Mouse (Mus musculus): ENCODE results near the gene Prkci. TPM values are rescaled to one million over a fixed set of nuclear protein-coding genes. Genes with fewer than 3 reads are reported as not detected.

Gene Prkci
- polyA plus RNA-seq, 1 experiment from 2014 or later, result 15.1 TPM

GRCm38 (mm10) chr3:31051730-31052129 is 56.2 kb downstream of the Prkci start:
- Histone ChIP-seq H3K9me3 (replicated peaks) (no peaks in the 10 kb centered on the region), H3K27me3 (no peaks in the 10 kb centered on the region), H3K9ac (no peak overlapping the region), H3K27ac (no peak overlapping the region), H3K36me3 (peaks cover 24% of the 10 kb centered on the region), H3K4me2 (no peak overlapping the region), H3K4me3 (no peak overlapping the region), H3K4me1 (replicated peaks) (peaks cover 4% of the 10 kb centered on the region)
- WGBS, result 78% methylated on average over 9 of the region's 9 CpGs
- no peak for ATAC-seq (replicated peaks; ENCODE audit: insufficient number of reproducible peaks, insufficient read depth, low FRiP score, low read depth)

DNA sequence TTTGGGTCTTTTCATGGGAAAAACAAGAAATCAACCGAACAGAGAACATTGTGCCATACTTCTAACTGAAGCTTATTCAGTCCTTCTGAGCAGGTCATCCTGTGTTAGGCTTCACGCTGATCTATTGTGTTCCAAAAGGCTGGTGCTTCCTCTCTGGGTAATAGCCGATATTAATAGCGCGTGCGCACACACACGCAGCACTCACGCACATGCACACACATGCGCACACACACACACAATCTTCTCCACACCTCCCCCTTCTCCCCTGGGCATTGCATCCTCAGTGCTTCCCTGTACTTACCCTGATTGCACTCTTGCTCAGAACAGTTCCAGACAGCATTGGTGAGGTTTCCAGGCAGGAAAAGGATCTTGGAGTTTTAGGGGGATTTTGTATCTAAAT is 57.6 kb downstream of the Prkci start:
- H3K9ac ChIP-seq, result no peak overlapping the region
- ATAC-seq (replicated peaks; ENCODE audit: insufficient number of reproducible peaks, insufficient read depth, low FRiP score, low read depth), result no peak
- H3K27ac ChIP-seq, result no peak overlapping the region
- H3K9me3 ChIP-seq (replicated peaks), result no peaks in the 10 kb centered on the region
- H3K27me3 ChIP-seq, result no peaks in the 10 kb centered on the region
- 85% methylated on average over 9 of the region's 9 CpGs for WGBS
- no peak overlapping the region for H3K4me3 ChIP-seq
- no peak overlapping the region for H3K4me2 ChIP-seq
- H3K4me1 ChIP-seq (replicated peaks), result peaks cover 4% of the 10 kb centered on the region
- peaks cover 23% of the 10 kb centered on the region for H3K36me3 ChIP-seq

DNA sequence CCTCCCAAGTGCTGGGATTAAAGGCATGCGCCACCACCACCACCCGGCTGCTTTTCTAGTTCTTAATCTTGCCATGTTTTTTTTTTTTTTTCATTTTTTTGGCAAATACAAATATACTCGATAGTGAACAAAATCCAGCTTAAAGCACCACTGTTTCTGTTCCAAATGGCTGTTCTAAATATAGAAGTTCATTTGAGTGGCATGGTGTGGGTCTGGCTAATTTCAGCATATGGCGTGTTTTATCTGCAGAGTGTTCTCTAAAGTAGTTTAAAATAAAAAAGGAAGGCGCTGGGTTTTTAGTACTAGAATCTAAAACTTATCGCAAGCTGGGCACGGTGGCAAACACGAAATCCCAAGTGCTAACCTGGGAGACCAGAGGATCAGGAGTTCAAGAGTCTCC is 59.3 kb downstream of the Prkci start:
- no peak for ATAC-seq (replicated peaks; ENCODE audit: insufficient number of reproducible peaks, insufficient read depth, low FRiP score, low read depth)
- H3K4me3 ChIP-seq, result no peak overlapping the region
- H3K9me3 ChIP-seq (replicated peaks), result no peaks in the 10 kb centered on the region
- H3K36me3 ChIP-seq, result peaks cover 15% of the 10 kb centered on the region
- H3K4me2 ChIP-seq, result no peak overlapping the region; the same call in 1 of the 2 replicates
- H3K27ac ChIP-seq, result peak overlapping the region; percentile 78
- no peaks in the 10 kb centered on the region for H3K27me3 ChIP-seq
- H3K4me1 ChIP-seq (replicated peaks), result peaks cover 4% of the 10 kb centered on the region
- no peak overlapping the region for H3K9ac ChIP-seq
- 42% methylated on average over 8 of the region's 8 CpGs for WGBS

GRCm38 (mm10) chr3:31056047-31056650 is 60.6 kb downstream of the Prkci start:
- peak overlapping the region; percentile 68 for H3K4me2 ChIP-seq
- peak overlapping the region; percentile 91 for H3K27ac ChIP-seq
- ATAC-seq (replicated peaks; ENCODE audit: insufficient number of reproducible peaks, insufficient read depth, low FRiP score, low read depth), result peak; percentile 65; the same call in 1 of the 2 replicates
- peaks cover 4% of the 10 kb centered on the region for H3K4me1 ChIP-seq (replicated peaks)
- H3K4me3 ChIP-seq, result peak overlapping the region; percentile 64
- peaks cover 5% of the 10 kb centered on the region; the same call in 1 of the 2 replicates for H3K36me3 ChIP-seq
- no peaks in the 10 kb centered on the region for H3K9me3 ChIP-seq (replicated peaks)
- peak overlapping the region; percentile 52 for H3K9ac ChIP-seq
- no peaks in the 10 kb centered on the region for H3K27me3 ChIP-seq
- WGBS, result 23% methylated on average over 17 of the region's 17 CpGs

GRCm38 (mm10) chr3:31056651-31057627 is 61.4 kb downstream of the Prkci start:
- Histone ChIP-seq H3K27me3 (no peaks in the 10 kb centered on the region), H3K9ac (peak overlapping the region; percentile 52), H3K4me2 (peak overlapping the region; percentile 68), H3K27ac (peak overlapping the region; percentile 91), H3K4me3 (peak overlapping the region; percentile 64), H3K36me3 (no peaks in the 10 kb centered on the region), H3K4me1 (replicated peaks) (peaks cover 4% of the 10 kb centered on the region), H3K9me3 (replicated peaks) (no peaks in the 10 kb centered on the region)
- ATAC-seq (replicated peaks; ENCODE audit: insufficient number of reproducible peaks, insufficient read depth, low FRiP score, low read depth), result peak; percentile 81
- WGBS, result under 1% methylated on average over 30 of the region's 30 CpGs

DNA sequence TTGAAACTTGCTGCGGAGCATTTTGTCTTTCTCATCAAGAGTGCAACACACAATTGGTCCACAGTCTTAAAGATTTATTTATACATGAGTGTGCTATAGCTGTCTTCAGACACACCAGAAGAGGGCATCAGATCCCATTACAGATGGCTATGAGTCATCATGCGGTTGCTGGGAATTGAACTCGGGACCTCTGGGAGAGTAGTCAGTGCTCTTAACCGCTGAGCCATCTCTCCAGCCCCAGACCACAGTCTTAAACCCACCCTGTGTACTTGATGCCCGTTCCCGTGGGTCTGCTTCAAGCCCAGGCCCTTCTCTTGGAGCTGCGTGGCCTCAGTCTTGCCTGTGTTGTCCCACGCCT is 65.2 kb downstream of the Prkci start:
- no peak for ATAC-seq (replicated peaks; ENCODE audit: insufficient number of reproducible peaks, insufficient read depth, low FRiP score, low read depth)
- no peak overlapping the region for H3K4me3 ChIP-seq
- H3K9ac ChIP-seq, result no peak overlapping the region
- H3K4me1 ChIP-seq (replicated peaks), result no peaks in the 10 kb centered on the region
- H3K4me2 ChIP-seq, result 0 out of 2 replicates have a peak overlapping the region, but pooled peaks have one; percentile 29
- WGBS, result 83% methylated on average over 8 of the region's 8 CpGs
- no peaks in the 10 kb centered on the region for H3K9me3 ChIP-seq (replicated peaks)
- H3K36me3 ChIP-seq, result no peaks in the 10 kb centered on the region
- H3K27ac ChIP-seq, result peak overlapping the region; percentile 33; the same call in 1 of the 2 replicates
- H3K27me3 ChIP-seq, result no peaks in the 10 kb centered on the region

GRCm38 (mm10) chr3:31061103-31061785 is 65.7 kb downstream of the Prkci start:
- no peak for ATAC-seq (replicated peaks; ENCODE audit: insufficient number of reproducible peaks, insufficient read depth, low FRiP score, low read depth)

GRCm38 (mm10) chr3:31061786-31062120 is 66.2 kb downstream of the Prkci start:
- Histone ChIP-seq H3K27ac (peak overlapping the region; percentile 33; the same call in 1 of the 2 replicates), H3K4me3 (no peak overlapping the region), H3K4me2 (no peak overlapping the region), H3K9me3 (replicated peaks) (no peaks in the 10 kb centered on the region), H3K9ac (no peak overlapping the region), H3K27me3 (no peaks in the 10 kb centered on the region), H3K4me1 (replicated peaks) (no peaks in the 10 kb centered on the region), H3K36me3 (no peaks in the 10 kb centered on the region)
- WGBS, result 64% methylated on average over 4 of the region's 4 CpGs
- no peak for ATAC-seq (replicated peaks; ENCODE audit: insufficient number of reproducible peaks, insufficient read depth, low FRiP score, low read depth)

More at GRCm38 (mm10) chr3:31061103-31061785, 65.7 kb downstream of the Prkci start:
- H3K9me3 ChIP-seq (replicated peaks), result no peaks in the 10 kb centered on the region
- no peaks in the 10 kb centered on the region for H3K27me3 ChIP-seq
- H3K4me3 ChIP-seq, result no peak overlapping the region
- WGBS, result 68% methylated on average over 20 of the region's 20 CpGs
- peak overlapping the region; percentile 33 for H3K27ac ChIP-seq
- no peak overlapping the region for H3K9ac ChIP-seq
- no peaks in the 10 kb centered on the region for H3K36me3 ChIP-seq
- H3K4me2 ChIP-seq, result 0 out of 2 replicates have a peak overlapping the region, but pooled peaks have one; percentile 29
- no peaks in the 10 kb centered on the region for H3K4me1 ChIP-seq (replicated peaks)

- 80% methylated on average over 7 of the region's 7 CpGs for WGBS
- no peak overlapping the region for H3K9ac ChIP-seq
- no peaks in the 10 kb centered on the region for H3K36me3 ChIP-seq
- H3K27ac ChIP-seq, result no peak overlapping the region
- H3K4me1 ChIP-seq (replicated peaks), result no peaks in the 10 kb centered on the region
- no peak overlapping the region for H3K4me2 ChIP-seq
- H3K4me3 ChIP-seq, result no peak overlapping the region
- no peaks in the 10 kb centered on the region for H3K27me3 ChIP-seq
- H3K9me3 ChIP-seq (replicated peaks), result no peaks in the 10 kb centered on the region
- no peak for ATAC-seq (replicated peaks; ENCODE audit: insufficient number of reproducible peaks, insufficient read depth, low FRiP score, low read depth)
These were observed 66.8 kb downstream of the Prkci start for GRCm38 (mm10) chr3:31062325-31062724.

GRCm38 (mm10) chr3:31068482-31068881 is 72.9 kb downstream of the Prkci start:
- no peak overlapping the region for H3K9ac ChIP-seq
- H3K9me3 ChIP-seq (replicated peaks), result no peaks in the 10 kb centered on the region
- H3K36me3 ChIP-seq, result no peaks in the 10 kb centered on the region
- ATAC-seq (replicated peaks; ENCODE audit: insufficient number of reproducible peaks, insufficient read depth, low FRiP score, low read depth), result no peak
- no peak overlapping the region for H3K4me2 ChIP-seq
- no peaks in the 10 kb centered on the region for H3K4me1 ChIP-seq (replicated peaks)
- no peak overlapping the region for H3K27ac ChIP-seq
- H3K27me3 ChIP-seq, result no peaks in the 10 kb centered on the region
- H3K4me3 ChIP-seq, result no peak overlapping the region
- 77% methylated on average over 7 of the region's 7 CpGs for WGBS

- Histone ChIP-seq H3K4me2 (no peak overlapping the region), H3K9me3 (replicated peaks) (no peaks in the 10 kb centered on the region), H3K9ac (no peak overlapping the region), H3K27me3 (no peaks in the 10 kb centered on the region), H3K27ac (no peak overlapping the region), H3K4me1 (replicated peaks) (no peaks in the 10 kb centered on the region), H3K4me3 (no peak overlapping the region), H3K36me3 (no peaks in the 10 kb centered on the region)
- no peak for ATAC-seq (replicated peaks; ENCODE audit: insufficient number of reproducible peaks, insufficient read depth, low FRiP score, low read depth)
- WGBS, result 87% methylated on average over 14 of the region's 14 CpGs
These were observed 76.3 kb downstream of the Prkci start for GRCm38 (mm10) chr3:31071804-31072203.
